Mouse (Mus musculus) embryo, embryonic 11.5 days (tissue): ENCODE data around the gene Tapbp.
"Not testable (repeated sequence)": the region's sequence is repeated elsewhere in the genome, so short reads cannot be mapped to it uniquely, and the experiment has no call there.

Experiments
- DNase-seq: peaks from one replicate; pipeline ENCODE4 v3.0.0-alpha.2; 2012; ENCODE audit warnings: low read depth, low spot score

Tapbp gene

DNA sequence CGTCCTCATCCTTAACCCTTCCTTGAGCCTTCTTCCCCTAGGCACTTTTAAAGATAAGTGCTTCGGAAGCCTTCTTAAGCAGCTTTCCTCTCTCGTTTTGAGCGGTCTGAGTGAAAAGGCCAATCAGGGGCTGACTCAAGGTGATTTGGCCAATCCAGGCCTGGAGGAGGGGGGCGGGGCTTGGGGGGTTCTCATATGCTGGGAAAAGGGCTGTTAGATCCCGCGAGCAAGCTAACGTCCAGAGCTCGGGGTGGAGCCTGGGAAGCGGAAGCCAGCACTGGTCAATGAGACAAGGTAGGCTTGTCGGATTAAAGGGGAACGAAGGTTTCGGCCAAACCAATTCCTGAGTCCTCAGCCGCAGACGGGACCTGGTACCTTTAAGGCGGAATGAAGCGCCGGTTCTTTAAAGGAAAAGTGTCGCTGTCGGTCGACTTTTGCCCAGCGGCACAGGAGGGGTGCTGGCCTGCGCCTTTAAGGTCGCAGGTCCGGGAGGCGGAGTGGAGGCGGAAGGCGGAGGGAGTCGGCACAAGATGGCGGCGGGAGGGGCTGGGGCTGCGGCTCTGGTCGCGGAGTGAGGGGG, at the start of gene Tapbp, which contains the start of gene Zbtb22:
Gene Tapbp (plus strand): TSS at position 229 of the 580 bp plus-strand sequence.
Gene Zbtb22 (plus strand): TSS at position 234 of the 580 bp plus-strand sequence.
- peak; percentile 97 for DNase-seq

DNA sequence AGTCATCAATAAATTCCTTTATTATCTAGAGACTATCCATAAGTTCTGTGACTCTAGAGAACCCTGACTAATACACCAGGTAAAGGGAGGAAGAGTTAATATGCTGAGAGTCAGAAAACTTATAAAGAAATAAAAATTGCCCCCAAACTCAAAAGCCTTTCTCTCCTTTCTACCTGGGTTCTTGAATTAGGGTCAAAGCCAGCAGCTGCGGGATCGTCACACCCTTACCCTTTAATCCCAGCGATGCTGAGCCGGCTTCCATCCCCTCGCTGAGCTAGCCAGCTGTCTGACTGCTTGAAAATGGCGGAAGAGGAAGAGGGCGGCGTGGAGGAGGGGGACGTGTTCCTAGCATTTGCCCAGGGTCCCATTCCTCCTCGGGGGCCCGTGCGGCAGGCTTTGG, 42.2 kb upstream of the Tapbp start, which contains the start of gene Gm7029:
Gene Gm7029 (plus strand): TSS at position 301 of the 400 bp plus-strand sequence.
- not testable (repeated sequence) for DNase-seq

DNA sequence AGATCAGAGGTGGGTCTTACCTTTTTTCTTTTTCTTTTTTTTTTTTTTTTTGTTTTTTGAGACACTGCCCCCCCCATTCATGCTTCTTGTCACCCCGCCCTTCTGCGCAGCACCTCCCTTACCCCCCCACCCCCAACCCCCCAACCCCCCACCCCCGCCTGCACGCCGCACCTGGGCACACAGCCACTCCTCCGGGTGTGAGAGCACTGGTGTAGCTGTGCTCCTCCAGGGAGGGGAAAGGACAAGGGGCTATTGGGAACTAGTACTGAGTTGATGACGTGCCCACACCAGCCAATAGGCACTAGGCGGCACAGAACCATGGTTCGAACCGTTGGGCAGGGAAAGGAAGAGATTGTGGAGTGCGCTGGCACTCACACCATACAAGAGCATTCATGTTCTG, 41.3 kb upstream of the Tapbp start:
- no peak for DNase-seq

DNA sequence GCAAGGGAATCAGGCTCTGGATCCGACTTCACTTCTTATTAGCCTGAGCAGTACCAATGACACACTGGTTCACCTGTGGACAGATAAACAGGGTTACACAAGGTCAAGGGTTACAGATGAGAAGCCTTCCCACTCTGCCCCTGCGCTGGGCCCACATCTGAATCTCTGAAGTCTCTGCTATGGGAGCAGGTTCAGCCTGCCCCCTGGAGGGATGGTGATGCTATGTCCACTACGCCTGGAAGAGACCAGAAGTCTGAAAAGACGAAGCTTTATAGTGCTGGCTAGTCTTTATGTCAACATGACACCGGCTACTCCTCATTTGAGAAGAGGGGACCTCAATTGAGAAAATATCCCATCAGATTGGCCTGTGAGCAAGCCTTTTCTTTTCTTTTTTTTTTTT, 39.9 kb upstream of the Tapbp start:
- DNase-seq: not testable (repeated sequence)

DNA sequence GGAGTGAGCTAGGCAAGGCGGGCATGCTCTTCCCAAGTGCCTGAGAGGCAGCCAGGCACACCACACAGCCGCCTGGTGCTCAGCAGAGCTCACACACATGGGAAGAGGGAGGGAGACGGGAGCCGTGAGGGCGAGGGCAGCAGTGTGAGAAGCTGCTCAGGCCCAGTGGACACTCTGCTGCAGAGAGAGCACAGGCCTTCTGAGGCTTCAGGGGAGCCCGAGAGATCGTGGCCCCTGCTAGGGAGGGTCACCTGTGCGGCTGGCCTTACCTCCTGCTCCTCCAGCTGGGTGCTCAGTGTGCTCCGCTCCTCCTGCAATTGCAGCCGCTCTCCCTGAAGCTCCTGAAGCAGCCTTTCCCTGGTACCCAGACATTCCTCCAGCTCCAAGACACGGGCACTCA, 31.4 kb upstream of the Tapbp start:
- DNase-seq: not testable (repeated sequence)

DNA sequence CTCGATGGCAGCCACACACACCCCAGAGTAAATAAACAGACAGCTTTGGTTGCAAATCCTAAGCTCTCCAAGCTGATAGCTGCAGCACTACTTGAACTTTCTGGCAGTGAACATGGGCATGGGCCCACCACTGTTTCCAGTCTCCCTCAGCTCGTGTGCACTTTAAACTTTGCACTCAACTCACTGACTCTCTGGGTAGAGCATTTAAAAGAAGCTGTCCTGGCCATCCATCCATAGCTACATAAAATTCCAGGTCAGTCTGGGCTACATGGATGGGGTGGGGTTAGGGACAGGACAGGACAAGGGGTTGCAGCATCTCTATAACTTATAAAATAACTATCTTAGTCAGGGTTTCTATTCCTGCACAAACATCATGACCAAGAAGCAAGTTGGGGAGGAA, 27.9 kb upstream of the Tapbp start:
- DNase-seq: not testable (repeated sequence)

DNA sequence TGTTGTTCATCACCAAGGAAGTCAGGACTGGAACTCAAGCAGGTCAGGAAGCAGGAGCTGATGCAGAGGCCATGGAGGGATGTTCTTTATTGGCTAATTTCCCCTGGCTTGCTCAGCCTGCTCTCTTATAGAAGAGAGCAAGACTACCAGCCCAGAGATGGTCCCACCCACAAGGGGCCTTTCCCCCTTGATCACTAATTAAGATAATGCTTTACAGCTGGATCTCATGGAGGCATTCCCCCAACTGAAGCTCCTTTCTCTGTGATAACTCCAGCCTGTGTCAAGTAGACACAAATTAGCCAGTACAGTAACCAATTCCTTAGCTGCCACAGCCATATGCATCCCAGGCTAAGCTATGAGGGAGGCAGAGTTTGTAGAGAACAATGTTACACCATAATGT, 27.5 kb upstream of the Tapbp start:
- not testable (repeated sequence) for DNase-seq

DNA sequence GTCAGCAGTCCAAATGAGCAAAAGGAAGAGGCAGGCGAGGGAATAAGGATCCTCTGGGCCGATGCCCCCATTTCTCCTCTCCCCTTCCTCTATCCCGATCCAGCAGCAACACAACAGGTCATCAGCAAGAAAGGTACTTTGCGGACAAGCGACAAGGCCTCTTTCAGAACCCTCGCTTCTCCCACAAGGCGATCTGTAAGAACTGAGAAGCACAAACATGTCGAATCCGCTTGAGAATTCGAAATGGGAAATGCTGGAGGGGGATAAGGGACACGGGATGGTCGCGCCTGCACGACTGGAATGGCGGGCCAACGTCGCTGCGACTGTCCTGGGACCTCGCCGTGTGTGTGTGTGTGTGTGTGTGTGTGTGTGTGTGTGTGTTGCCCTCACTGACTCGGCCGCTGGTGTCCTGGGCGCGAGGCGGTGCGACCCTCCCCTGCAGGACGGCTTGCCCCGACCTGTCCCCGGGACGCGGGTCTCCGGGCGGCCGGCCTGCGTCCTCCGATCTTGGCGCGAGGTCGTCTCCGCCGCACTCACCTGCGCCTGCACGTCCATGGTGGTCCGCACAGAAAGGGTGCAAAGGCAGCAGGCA, 25.7 kb upstream of the Tapbp start:
- not testable (repeated sequence) for DNase-seq

DNA sequence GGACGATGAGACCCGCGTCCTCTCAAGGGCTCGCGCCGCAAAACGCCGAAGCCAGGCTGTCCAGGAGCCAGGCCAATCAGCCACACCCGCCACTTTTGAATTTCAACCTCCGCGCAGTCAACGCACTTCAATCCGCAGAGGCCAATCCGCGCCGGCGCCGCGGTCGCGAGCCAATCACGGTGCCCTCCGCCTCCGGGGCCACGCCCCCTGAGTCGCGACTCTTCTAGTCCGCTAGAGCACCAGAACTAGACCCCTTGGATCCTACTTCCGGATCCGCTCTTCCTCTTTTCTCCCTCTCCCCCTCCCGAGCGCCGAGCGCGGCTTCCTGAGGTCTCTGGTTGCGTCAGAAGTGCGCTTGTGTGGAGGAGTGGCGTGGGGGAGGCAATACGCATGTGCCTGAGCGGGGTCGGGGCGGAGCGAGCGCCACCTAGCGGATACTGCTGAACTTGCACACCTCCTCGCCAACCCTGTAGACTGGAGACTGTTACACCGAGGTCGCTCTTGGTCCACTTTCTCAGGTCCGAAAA, 25.1 kb upstream of the Tapbp start, which contains the start of gene Kifc1:
Gene Kifc1 (minus strand): TSS at position 129 of the 527 bp plus-strand sequence.
- peak; percentile 100 for DNase-seq

DNA sequence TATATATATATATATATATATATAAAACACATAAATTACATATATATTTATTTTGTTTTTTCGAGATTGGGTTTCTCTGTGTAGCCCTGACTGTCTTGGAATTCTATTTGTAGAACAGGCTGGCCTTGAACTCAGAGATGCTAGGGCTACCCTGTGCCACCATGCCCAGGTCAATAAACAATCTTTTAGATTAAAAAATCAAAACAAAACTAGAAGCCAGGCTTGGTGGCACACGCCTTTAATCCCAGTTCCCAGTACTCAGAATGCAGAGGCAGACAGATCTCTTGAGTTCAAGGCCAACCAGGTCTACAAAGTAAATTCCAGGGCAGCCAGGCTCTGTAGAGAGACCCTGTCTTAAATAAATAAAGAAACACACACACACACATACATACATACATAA, 24.3 kb upstream of the Tapbp start:
- DNase-seq: no peak

DNA sequence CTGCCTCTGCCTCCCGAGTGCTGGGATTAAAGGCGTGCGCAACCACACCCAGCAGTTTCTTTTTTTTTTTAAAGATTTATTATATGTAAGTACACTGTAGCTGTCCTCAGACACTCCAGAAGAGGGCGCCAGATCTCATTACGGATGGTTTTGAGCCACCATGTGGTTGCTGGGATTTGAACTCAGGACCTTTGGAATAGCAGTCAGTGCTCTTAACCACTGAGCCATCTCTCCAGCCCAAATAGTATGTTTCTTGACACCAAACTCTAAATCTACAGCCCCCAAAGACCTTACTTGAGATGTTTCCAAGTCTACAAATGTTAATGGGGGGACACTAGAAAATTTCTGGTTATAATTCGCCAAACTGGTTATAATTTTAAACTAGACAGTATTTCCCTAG, 23.8 kb upstream of the Tapbp start:
- not testable (repeated sequence) for DNase-seq

DNA sequence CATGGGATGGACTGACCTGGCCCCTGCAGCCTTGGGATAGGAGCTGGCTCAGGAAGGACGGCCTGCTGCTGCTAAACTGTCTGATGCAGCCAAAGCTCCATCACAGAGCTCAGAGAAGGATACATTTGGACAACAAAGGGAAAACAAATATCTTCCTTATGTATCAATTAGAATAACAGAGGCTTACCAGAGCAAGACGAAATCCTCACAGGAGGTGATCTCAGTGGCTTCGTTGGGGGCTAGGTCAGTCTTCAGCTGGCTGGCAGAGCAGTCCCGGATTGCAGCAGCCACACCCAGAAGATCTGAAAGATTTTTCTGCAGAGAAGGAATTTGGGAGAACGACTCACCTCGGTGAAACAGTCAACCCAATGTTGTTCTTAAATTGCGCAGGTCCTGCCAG, 23.3 kb upstream of the Tapbp start:
- DNase-seq: no peak

DNA sequence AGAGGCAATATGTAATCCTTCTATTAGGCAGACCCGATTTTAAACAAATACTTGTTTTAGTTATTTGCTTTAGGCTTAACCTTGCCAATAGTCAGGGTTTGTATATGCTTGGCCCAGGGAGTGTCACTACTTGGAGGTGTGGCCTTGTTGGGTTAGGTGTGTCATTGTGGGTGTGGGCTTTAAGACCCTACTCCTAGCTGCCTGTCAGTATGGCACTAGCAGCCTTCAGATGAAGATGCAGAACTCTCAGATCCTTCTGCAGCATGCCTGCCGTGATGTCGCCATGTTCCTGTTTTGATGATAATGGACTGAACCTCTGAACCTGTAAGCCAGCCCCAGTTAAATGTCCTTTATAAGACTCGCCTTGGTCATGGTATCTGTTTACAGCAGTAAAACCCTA, 22.7 kb upstream of the Tapbp start:
- DNase-seq: not testable (repeated sequence)

DNA sequence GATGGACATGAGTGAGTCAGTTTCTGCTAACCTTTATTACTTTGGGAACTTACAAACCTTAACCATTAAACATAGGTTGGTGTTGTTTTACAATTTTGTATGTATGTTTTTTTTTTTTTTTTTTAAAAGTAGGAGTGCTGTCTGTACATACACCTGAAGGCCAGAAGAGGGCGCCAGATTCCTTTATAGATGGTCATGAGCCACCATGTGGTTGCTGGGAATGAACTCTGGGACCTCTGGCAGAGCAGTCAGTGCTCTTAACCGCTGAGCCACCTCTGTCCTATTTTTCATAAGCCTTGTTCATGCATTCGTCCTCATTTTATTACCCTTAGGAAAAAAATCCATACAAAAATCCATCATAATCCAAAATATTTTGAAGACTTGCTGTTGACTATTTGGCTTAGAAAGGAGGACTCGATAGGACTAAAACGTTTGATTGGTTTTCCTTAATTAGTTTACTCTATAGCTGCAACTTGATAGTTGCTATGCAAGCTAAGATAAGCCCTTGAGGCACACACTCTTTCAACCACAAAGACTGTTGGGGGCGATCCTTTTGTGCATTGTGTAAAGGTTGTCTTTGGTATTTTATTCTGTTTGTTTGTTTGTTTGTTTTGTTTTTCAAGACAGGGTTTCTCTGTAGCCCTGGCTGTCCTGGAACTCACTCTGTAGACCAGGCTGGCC, 18.4 kb upstream of the Tapbp start:
- peak; percentile 54 for DNase-seq

DNA sequence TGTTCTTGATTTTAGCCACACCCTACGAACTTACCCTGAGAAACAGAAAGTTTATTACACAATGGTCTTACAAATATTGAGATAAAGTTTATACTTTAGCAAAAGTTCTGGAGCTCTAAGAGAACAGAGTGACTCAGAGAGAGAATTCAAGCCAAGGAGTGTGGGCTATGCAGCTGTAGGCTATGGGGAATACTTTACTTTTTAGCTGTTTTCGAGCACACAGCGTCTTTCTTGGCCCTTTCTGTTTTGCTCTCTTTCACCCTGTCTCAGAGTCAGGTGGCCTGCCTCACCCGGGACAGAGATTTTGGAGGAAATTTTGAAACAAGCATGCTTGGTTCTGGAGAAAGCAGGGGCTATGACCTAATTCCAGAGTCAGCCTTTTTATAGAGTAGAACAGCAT, 17.5 kb upstream of the Tapbp start:
- not testable (repeated sequence) for DNase-seq

DNA sequence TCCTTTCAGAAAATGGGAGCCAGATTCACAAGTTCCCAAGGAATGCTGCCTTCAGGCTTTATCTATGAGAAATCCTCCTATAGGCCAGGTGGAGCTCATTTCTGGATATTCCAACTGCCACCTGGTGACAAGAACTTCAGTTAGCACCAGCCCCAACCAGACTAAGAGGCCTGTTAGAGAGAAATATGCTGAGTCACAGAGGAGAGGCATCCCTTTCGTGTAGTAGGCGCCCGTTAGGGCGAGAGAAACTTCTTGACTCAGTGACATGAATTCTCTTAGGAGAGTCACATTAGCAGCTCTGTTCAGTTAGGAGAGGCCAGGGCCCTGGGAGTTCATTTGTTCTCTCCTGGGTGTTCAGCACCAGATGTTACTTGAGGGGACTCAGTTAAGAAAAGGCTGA, 16.1 kb upstream of the Tapbp start:
- DNase-seq: no peak

DNA sequence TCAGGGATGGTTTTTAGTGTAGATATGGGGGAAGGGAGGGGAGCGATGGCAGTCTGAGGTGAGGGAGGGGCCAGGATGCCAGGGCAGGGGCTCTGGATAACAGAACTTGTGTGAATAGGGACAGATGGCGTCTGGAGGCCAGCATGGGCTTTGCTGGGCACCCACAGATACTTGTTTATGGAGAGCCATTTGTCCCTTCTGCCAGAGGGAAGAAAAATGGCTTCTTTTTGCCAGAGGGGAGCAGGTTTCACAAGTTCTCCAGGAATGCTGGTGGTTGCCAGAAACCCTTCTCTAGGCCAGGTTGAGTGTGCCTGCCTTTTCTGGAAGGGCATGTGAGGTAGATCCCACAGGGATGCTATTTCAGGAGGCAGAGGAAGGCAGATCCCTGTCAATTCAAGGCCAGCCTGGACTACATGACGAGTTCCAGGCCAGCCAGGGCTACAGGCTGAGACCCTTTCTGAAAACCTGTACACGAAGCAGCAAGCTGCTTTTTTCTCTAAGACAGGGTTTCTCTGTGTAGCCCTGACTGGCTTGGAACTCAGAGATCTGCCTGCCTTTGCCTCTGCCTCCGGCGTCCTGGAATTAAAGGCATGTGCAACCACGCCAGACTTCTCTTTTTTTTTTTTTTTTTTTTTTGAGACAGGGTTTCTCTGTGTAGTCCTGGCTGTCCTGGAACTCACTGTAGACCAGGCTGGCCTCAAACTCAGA, 15.3 kb upstream of the Tapbp start:
- DNase-seq: no peak

DNA sequence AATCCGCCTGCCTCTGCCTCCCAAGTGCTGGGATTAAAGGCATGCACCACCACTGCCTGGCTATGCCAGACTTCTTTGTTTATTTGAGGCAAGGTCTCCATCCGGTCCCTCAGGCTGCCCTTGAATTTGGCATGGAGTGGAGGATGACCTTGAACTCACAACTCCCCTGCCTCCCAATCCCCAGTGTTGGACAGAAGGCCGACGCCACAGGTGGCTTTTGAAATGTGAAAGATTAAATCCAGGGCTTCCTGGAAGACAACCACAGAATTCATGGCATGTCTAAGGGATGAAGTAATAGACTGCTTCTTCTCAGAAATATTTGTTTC, 14.7 kb upstream of the Tapbp start:
- DNase-seq: no peak

DNA sequence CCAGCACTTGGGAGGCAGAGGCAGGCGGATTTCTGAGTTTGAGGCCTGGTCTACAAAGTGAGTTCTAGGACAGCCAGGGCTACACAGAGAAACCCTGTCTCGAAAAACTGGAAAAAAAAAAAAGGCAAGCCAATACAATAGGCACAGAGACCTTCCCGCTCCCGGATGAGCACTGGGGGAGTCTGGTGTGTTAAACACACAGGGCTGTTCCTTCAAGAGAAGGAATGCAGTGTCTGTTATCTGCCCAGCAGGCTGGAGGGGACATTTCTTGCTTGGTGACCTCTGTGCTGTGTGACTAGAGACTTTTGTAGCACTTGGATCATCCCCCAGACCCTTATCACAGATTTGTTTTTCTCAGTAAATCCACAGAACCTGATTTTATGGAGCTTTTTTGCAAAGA, 14.0 kb upstream of the Tapbp start:
- no peak for DNase-seq

DNA sequence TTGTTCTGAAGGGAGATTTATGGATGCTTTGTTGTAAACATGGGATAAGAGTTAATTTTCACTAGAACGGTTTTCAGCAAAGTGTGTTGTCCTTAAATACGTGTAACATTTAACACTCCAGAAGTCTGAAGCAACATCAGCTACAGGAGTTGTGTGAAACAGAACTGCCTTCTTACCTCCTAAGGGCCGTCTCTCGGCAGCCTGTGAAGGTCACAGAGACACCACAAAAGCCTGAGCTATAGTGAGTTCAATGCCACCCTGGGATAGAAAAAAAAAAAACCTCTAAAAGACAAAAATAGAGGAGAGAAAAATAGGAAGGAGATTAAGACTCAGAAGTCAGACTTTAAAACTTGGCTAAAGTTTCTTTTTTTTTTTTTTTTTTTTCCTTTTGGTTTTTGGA, 13.6 kb upstream of the Tapbp start:
- DNase-seq: no peak

DNA sequence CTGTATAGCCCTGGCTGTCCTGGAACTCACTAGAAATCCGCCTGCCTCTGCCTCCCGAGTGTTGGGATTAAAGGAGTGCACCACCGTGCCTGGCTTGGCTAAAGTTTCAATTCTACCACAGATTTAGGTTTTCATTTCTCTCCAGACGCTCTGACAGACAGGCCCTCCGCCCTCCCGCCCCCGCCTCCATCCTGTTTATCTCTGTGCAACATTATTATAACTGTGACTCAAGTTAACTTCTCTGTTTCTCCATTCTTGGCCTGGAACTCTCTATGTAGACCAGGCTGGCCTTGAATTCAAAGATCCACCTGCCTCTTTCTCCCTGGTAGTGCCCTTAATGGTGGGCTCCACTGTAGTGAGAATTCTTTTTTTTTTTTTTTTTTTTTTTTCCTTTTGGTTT, 13.2 kb upstream of the Tapbp start:
- DNase-seq: no peak
